Mouse (Mus musculus): Measurements from ENCODE around the gene Pax8. TPM values are rescaled to one million over a fixed set of nuclear protein-coding genes. Genes with fewer than 3 reads are reported as not detected.

Gene Pax8
- polyA plus RNA-seq, 1 experiment = 3.6 TPM

DNA sequence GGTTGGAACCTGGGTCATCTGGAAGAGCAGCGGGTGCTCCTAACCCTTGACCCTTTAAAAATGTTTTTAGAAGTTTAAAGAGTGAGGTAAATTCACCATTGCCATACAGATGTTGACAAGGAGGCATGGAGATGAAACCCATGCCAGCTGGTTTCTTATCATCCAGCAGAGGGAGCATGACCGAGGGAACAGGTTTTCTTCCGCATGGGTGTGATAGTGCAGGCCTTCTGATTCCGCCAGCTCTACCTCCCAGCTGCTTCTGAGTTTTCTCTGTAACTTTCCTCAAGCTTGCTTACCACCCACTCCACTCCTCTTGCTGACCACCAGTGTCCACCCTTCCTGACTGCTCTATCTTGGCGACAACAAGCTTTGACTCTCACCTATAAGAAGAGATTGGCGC is 15.2 kb upstream of the Pax8 start:
- H3K4me1 ChIP-seq (ENCODE audit: control insufficient read depth, insufficient read depth, low read length) = no peaks in the 10 kb centered on the region
- H3K4me3 ChIP-seq (replicated peaks; ENCODE audit: insufficient read depth, low read depth, low read length) = no peak overlapping the region
- H3K27ac ChIP-seq (ENCODE audit: insufficient read depth, low read length) = no peak overlapping the region
- H3K27me3 ChIP-seq (ENCODE audit: control insufficient read depth, insufficient read depth, low read length) = no peaks in the 10 kb centered on the region
- no peak for TF ChIP-seq POLR2A (IDR thresholded peaks at IDR 0.05; ENCODE audit: borderline replicate concordance, insufficient read depth, low read length)
- no peak for TF ChIP-seq CTCF (IDR thresholded peaks at IDR 0.05; ENCODE audit: borderline replicate concordance, insufficient read depth, low read depth, low read length)
- DNase-seq = no peak
- 47% methylated on average over 6 of the region's 6 CpGs for WGBS

DNA sequence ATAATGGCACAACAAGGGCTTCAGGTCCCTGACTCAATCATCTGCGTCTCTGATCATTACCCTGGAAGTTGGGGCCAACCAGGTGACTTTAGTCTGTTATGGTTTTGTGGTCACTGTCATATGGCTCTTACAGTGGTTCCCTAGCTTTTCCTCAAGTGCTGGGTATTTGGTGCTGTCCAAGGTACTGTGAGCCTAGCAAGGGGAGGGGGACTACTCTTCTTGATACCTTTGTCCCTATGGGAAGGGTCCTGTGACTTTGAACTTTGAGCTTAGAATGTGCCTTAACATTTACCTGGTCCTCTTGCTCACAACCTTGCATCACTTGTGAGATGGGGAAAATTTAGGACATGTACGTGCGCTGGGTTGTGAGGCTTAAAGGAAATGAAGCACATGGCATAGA is 13.3 kb upstream of the Pax8 start:
- no peaks in the 10 kb centered on the region for H3K27me3 ChIP-seq (ENCODE audit: control insufficient read depth, insufficient read depth, low read length)
- no peak overlapping the region for H3K4me3 ChIP-seq (replicated peaks; ENCODE audit: insufficient read depth, low read depth, low read length)
- H3K27ac ChIP-seq (ENCODE audit: insufficient read depth, low read length) = no peak overlapping the region
- no peaks in the 10 kb centered on the region for H3K4me1 ChIP-seq (ENCODE audit: control insufficient read depth, insufficient read depth, low read length)
- TF ChIP-seq POLR2A (IDR thresholded peaks at IDR 0.05; ENCODE audit: borderline replicate concordance, insufficient read depth, low read length) (no peak), CTCF (IDR thresholded peaks at IDR 0.05; ENCODE audit: borderline replicate concordance, insufficient read depth, low read depth, low read length) (no peak)
- no peak for DNase-seq
- 79% methylated on average over 3 of the region's 3 CpGs for WGBS

DNA sequence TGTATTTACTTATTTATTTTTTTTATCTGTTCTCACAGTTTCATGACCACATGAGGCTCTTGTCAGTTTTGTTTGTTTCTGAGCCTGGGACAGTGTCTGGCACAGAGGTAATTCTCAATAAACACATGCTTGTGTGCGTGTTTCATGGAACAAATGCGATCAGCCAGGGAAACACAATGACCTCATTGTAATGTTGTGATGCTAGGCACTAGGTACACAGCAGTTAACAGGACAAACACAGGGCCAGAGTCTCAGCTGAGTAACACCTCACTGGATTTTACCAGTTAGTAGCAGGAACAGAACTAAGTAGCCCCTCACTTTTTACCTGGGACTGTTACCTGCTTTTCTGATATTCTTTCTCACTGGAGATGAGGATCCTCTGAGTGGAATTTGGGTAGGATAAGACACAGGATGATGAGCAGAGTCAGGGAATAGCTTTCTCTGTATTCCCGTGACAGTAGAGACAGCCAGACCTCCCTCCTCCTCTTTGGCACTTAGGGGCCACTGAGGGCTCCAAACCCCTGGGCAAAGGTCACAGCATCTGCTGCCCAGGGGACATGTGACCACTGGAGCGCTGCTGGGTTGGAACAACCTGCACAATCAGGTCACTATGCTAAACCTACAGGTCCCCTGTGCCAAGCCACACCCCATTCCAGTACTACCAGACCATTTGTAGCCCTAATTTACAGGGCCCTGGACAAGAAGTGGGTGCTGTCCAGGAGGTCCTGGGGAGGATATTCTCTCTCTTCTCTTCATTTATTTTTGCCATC is 11.8 kb upstream of the Pax8 start:
- no peak for TF ChIP-seq POLR2A (IDR thresholded peaks at IDR 0.05; ENCODE audit: borderline replicate concordance, insufficient read depth, low read length)
- TF ChIP-seq CTCF (IDR thresholded peaks at IDR 0.05; ENCODE audit: borderline replicate concordance, insufficient read depth, low read depth, low read length) = no peak
- no peak overlapping the region for H3K4me3 ChIP-seq (replicated peaks; ENCODE audit: insufficient read depth, low read depth, low read length)
- DNase-seq = no peak
- H3K4me1 ChIP-seq (ENCODE audit: control insufficient read depth, insufficient read depth, low read length) = no peaks in the 10 kb centered on the region
- no peaks in the 10 kb centered on the region for H3K27me3 ChIP-seq (ENCODE audit: control insufficient read depth, insufficient read depth, low read length)
- H3K27ac ChIP-seq (ENCODE audit: insufficient read depth, low read length) = no peak overlapping the region
- 72% methylated on average over 4 of the region's 4 CpGs for WGBS

DNA sequence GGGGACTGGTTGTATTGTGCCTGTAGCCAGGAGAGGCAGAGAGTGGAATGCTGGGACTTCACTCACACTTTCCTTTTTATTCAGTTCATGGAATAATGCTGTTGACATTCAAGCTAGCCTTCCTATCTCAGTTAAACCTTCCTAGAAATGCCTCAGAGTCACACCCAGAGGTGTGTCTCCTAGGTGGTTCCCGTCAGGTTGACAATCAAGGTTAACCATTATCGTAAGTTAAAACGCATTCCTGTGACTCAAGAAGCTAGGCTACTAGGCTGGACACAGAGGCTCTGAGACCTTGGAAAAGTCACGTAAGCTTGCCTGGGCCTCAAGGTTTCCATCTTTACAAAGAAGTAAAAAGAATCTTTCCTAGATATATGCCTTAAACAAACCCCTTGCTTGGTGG is 10.0 kb upstream of the Pax8 start:
- Histone ChIP-seq H3K27ac (ENCODE audit: insufficient read depth, low read length) (no peak overlapping the region), H3K27me3 (ENCODE audit: control insufficient read depth, insufficient read depth, low read length) (no peaks in the 10 kb centered on the region), H3K4me1 (ENCODE audit: control insufficient read depth, insufficient read depth, low read length) (no peaks in the 10 kb centered on the region), H3K4me3 (replicated peaks; ENCODE audit: insufficient read depth, low read depth, low read length) (no peak overlapping the region)
- no peak for DNase-seq
- TF ChIP-seq POLR2A (IDR thresholded peaks at IDR 0.05; ENCODE audit: borderline replicate concordance, insufficient read depth, low read length) (no peak), CTCF (IDR thresholded peaks at IDR 0.05; ENCODE audit: borderline replicate concordance, insufficient read depth, low read depth, low read length) (no peak)
- 94% methylated on average over 4 of the region's 4 CpGs for WGBS

DNA sequence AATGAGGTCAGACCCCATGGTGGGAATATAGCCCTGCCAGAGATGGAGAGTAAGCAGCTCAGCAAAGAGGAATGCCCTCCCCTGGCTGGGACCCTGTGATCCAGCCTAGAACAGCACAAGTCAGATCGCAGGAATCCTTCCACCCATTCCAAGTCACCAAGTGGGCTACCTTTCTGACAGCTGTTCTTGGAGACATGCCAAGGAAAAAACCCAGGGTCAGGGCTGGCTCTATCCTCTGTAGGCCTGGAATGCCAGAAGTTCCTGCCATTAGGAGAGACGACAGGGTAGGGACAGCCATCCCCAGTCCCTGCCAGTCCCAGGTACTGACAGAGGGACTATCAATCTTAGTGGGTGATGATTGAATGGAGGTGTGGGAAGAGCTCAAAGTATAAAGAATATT is 4.5 kb upstream of the Pax8 start:
- DNase-seq = peak in 1 of 2 experiments; percentile 6

DNA sequence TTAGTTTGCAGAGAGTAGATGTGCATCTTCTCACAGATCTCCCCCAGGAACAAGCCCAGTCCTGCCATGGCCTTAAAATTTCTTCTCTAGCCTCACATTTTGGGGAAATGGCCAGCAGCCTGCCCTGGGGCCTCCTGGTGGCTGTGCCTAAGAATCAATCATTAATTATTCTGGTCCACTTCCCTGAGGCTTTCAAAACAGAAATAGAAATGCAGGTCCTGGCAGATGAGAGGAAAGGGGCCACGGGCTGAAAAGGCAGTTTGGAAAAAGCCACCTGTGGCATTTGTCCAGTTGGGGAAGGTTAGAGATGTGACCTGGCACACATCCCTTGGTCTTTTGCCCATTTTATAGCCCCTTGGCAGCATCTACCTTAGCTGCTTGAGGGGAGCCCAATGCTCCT is 3.8 kb upstream of the Pax8 start:
- H3K4me3 ChIP-seq (replicated peaks; ENCODE audit: insufficient read depth, low read depth, low read length) = no peak overlapping the region
- 4% methylated on average over 1 of the region's 1 CpGs for WGBS
- peak in 1 of 2 experiments; percentile 24 for DNase-seq
- no peaks in the 10 kb centered on the region for H3K4me1 ChIP-seq (ENCODE audit: control insufficient read depth, insufficient read depth, low read length)
- H3K27ac ChIP-seq (ENCODE audit: insufficient read depth, low read length) = no peak overlapping the region
- H3K27me3 ChIP-seq (ENCODE audit: control insufficient read depth, insufficient read depth, low read length) = no peaks in the 10 kb centered on the region; the same call in 1 of the 2 replicates
- TF ChIP-seq CTCF (IDR thresholded peaks at IDR 0.05; ENCODE audit: borderline replicate concordance, insufficient read depth, low read depth, low read length) = no peak
- TF ChIP-seq POLR2A (IDR thresholded peaks at IDR 0.05; ENCODE audit: borderline replicate concordance, insufficient read depth, low read length) = no peak

More for the DNA sequence above, 4.5 kb upstream of the Pax8 start:
- H3K27me3 ChIP-seq (ENCODE audit: control insufficient read depth, insufficient read depth, low read length) = no peaks in the 10 kb centered on the region
- H3K4me3 ChIP-seq (replicated peaks; ENCODE audit: insufficient read depth, low read depth, low read length) = no peak overlapping the region
- H3K27ac ChIP-seq (ENCODE audit: insufficient read depth, low read length) = no peak overlapping the region
- TF ChIP-seq CTCF (IDR thresholded peaks at IDR 0.05; ENCODE audit: borderline replicate concordance, insufficient read depth, low read depth, low read length) = no peak
- no peak for TF ChIP-seq POLR2A (IDR thresholded peaks at IDR 0.05; ENCODE audit: borderline replicate concordance, insufficient read depth, low read length)
- H3K4me1 ChIP-seq (ENCODE audit: control insufficient read depth, insufficient read depth, low read length) = no peaks in the 10 kb centered on the region
- 43% methylated on average over 2 of the region's 2 CpGs for WGBS

DNA sequence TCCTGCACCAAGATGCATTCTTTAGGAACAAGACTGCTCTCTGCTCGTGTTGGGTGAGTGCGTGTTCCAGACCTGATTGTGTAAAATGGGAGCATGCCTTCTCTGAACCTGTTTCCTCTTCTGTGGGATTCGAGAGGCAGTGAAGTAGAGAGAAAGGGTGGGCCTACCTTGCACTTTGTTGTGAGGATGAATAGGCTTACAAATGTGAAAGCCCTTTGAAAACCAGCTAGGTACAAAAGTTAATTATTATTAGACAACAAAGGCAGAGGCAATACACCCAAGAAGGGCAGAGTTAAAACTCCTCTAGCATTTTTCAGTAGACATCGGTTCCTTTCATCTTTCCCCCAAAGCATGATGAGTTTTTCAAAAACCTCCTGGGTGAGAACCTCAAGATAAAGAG is 3.2 kb upstream of the Pax8 start:
- WGBS = 56% methylated on average over 4 of the region's 4 CpGs
- Histone ChIP-seq H3K4me3 (replicated peaks; ENCODE audit: insufficient read depth, low read depth, low read length) (no peak overlapping the region), H3K4me1 (ENCODE audit: control insufficient read depth, insufficient read depth, low read length) (no peaks in the 10 kb centered on the region), H3K27ac (ENCODE audit: insufficient read depth, low read length) (no peak overlapping the region), H3K27me3 (ENCODE audit: control insufficient read depth, insufficient read depth, low read length) (no peaks in the 10 kb centered on the region; the same call in 1 of the 2 replicates)
- no peak for DNase-seq
- TF ChIP-seq POLR2A (IDR thresholded peaks at IDR 0.05; ENCODE audit: borderline replicate concordance, insufficient read depth, low read length) (no peak), CTCF (IDR thresholded peaks at IDR 0.05; ENCODE audit: borderline replicate concordance, insufficient read depth, low read depth, low read length) (no peak)

All from cerebellum, adult 2 months (tissue).